Mouse (Mus musculus) megakaryocyte, adult 5-6 weeks (primary cell): ENCODE measurements around the gene Apoc4. TPM values are rescaled to one million over a fixed set of nuclear protein-coding genes. Genes with fewer than 3 reads are reported as not detected.

Experiments used
- ATAC-seq: 2 replicates; pipeline ENCODE4 v1.8.0; 2016; ENCODE audit warnings: mild to moderate bottlenecking, inconsistent platforms; ENCODE audit not compliant: poor library complexity, severe bottlenecking
- total RNA-seq, 2 experiments: library from RNA; stranded (forward) in 1 of 2; stranded (reverse) in 1 of 2; fragments of 153-499, 151-499 nt in 1 of 2; fragments of 221-1000, 200-1000 nt in 1 of 2; gene quantifications; 2 replicates each; pipeline versions ENCODE4 v1.2.3 to v1.2.4; 2015 to 2017

Gene Apoc4
- total RNA-seq, 2 experiments from 2014 or later, result 0.04 TPM; not detected in 1

DNA sequence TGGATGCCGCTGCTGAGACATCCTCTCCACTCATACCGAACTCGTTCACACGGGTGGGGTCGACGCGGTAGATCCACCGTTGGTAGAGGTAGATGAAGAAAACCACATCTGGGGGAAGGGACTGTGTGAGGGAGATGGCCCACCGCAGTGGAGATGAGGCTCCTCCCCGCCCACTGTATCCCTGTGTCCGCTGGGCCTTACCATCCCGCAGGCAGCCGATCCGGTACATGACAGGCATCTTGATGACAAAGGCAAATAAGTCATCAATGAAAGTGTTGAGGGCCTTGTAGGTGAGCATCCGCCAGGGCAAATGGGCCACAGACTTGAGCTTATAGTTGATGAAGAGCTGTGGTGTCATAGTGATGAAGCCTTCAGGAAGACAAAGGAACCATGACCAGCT lies 47.4 kb downstream of the Apoc4 start:
- no peak for ATAC-seq

DNA sequence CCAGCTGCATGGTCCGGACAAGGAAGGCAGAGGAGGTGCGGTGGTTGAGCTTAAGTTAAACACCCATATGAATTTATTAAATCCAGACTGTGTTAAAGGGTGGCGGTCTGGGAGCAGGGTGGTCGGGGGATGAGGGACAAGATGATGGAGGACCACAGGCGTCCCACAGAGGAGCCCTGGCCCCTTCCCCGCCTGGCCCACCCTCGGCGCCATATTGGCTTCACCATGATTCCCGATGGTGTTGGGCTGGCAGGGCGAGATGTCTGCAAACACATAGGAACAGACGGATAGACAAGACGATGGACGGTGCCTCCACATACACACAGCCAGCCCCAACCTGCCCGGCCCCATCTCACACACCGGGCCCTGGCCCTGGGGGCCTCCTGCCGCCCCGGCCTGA lies 48.1 kb downstream of the Apoc4 start:
- no peak for ATAC-seq

DNA sequence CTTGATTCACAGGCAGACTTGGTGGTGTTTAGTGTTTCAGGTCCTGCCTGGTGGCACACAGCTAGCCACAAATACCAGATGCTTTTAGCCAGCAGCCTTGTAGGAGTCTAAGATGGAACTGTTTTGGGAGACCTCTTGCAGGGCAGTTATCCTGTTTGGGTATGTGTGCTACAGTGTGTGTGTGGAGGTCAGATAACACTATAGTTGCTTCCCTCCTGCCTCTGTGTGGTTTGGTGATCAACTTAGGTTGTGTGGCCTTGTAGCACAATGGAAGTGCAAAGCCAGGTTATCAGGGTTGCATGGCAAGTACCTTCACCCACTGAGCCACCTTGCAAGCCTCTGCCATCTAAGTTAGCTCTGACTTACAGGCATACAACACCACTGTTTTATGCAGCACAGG lies 48.6 kb downstream of the Apoc4 start:
- no peak for ATAC-seq

DNA sequence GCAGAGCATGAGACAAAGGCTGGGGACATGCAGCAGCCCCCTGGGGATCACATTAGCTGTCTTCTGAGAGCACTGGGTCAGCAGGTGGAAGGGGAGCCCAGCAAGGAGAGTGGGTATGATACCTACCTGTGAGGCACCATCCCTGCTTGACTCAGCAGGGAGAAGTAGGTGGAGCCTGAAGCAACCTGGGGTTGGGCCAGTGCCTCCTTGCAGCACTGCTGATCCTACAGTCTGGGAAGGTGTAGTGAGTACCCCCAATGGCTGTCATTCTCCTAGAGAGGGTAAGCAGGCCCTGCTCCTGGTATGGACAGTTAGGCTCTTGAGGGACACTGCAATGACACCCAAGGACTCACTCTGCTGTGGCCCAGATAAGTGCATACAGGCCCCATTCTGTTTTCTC lies 49.0 kb downstream of the Apoc4 start:
- ATAC-seq, result no peak

GRCm38 (mm10) chr7:19629361-19629734 lies 51.9 kb downstream of the Apoc4 start, which contains the start of gene Relb:
Gene Relb (minus strand): TSS chr7:19629438.
- peak; percentile 38 for ATAC-seq

DNA sequence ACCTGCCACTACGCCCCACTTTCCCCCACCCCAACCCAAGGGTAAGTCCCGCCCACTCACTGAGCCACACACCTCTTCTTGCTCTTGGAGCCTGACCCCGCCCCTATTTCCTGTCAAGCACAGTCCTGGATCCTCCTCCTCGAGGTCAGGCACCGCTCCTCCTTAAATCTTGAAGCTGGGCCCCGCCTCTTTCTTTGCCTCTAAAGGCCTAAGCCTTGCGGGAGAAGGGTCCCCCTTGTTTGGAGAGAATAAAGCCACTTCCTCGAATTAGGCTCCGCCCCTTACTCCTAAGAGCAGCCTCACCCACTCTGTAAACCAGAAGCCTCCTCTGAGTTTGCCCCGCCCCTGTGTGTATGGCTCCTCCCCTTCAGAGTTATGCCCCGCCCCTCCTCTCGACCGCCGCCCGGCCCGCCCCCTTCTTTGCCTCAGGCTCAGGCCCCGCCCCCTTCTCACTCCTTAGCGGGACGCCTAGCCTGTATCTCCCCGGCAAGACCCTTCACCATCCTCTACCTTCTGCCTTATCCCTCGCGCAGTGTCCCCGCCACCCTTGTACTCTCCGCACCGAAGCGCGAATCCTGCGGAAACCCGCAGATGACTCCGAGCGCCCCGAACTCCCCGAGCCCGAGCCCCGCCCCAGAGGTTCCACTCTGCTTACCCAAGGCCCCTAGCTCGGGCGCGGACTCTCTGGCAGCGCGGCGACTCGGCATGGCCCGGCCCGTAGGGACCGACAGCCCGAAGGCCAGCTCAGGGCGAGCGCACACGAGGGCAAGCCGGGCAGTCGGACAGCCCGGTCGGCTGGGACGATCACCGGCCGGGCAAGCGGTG lies 52.5 kb downstream of the Apoc4 start:
- peak; percentile 86 for ATAC-seq

DNA sequence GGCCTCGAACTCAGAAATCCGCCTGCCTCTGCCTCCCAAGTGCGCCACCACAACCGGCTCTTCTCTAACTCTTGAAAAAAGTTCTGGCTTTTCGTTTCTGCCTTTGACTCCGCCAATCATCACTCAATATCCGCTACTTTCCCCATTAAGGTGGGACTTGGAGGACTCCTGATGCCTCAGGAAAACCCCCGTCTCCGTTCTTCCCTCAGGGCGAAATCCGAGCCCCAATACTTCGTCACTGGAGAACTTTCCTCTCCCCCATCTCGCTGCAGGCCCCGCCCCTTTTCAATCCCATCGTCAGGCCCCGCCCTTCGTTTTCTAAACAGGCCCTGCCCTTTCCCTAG lies 53.1 kb downstream of the Apoc4 start:
- ATAC-seq, result no peak

Other genes with a start within 250 kb of the Apoc4 start
- 11.4 and 14.7 TPM in 2 replicates for gene Mark4, start 222.7 kb downstream of the Apoc4 start, total RNA-seq (2015)
- gene Mark4, start 222.7 kb downstream of the Apoc4 start, total RNA-seq (2017), result 6.4 and 9.4 TPM in 2 replicates
- gene Exoc3l2, start 218.1 kb downstream of the Apoc4 start, total RNA-seq (2015), result 0.09 and 0.14 TPM in 2 replicates
- 0.28 and 0.62 TPM in 2 replicates for gene Exoc3l2, start 218.1 kb downstream of the Apoc4 start, total RNA-seq (2017)
- gene Bloc1s3, start 173.1 kb downstream of the Apoc4 start, total RNA-seq (2015), result 3.9 and 6.2 TPM in 2 replicates
- gene Bloc1s3, start 173.1 kb downstream of the Apoc4 start, total RNA-seq (2017), result 2.7 and 4.0 TPM in 2 replicates
- gene Trappc6a, start 173.1 kb downstream of the Apoc4 start, total RNA-seq (2015), result 27.1 and 32.1 TPM in 2 replicates
- gene Trappc6a, start 173.1 kb downstream of the Apoc4 start, total RNA-seq (2017), result 15.3 and 18.0 TPM in 2 replicates
- gene Nkpd1, start 163.6 kb downstream of the Apoc4 start, total RNA-seq (2015), result 0.23 TPM in 1 of 2 replicates, not detected in the other
- gene Nkpd1, start 163.6 kb downstream of the Apoc4 start, total RNA-seq (2017), result not detected in 2 replicates
- 10.4 and 13.1 TPM in 2 replicates for gene Ppp1r37, start 118.4 kb downstream of the Apoc4 start, total RNA-seq (2015)
- 14.1 and 14.3 TPM in 2 replicates for gene Ppp1r37, start 118.4 kb downstream of the Apoc4 start, total RNA-seq (2017)
- gene Zfp296, start 104.2 kb downstream of the Apoc4 start, total RNA-seq (2015), result 4.5 and 5.4 TPM in 2 replicates
- gene Zfp296, start 104.2 kb downstream of the Apoc4 start, total RNA-seq (2017), result 3.2 and 4.8 TPM in 2 replicates
- gene Gemin7, start 103.9 kb downstream of the Apoc4 start, total RNA-seq (2015), result 78.2 and 107 TPM in 2 replicates
- 39.9 and 49.3 TPM in 2 replicates for gene Gemin7, start 103.9 kb downstream of the Apoc4 start, total RNA-seq (2017)
- 15.8 and 23.4 TPM in 2 replicates for gene Clasrp, start 77.0 kb downstream of the Apoc4 start, total RNA-seq (2015)
- 28.8 and 32.6 TPM in 2 replicates for gene Clasrp, start 77.0 kb downstream of the Apoc4 start, total RNA-seq (2017)
- 8.3 and 8.6 TPM in 2 replicates for gene Relb, start 52.0 kb downstream of the Apoc4 start, total RNA-seq (2015)
- 9.3 and 10.3 TPM in 2 replicates for gene Relb, start 52.0 kb downstream of the Apoc4 start, total RNA-seq (2017)
- gene Clptm1, start 16.4 kb downstream of the Apoc4 start, total RNA-seq (2015), result 56.6 and 62.8 TPM in 2 replicates
- 33.2 and 37.8 TPM in 2 replicates for gene Clptm1, start 16.4 kb downstream of the Apoc4 start, total RNA-seq (2017)
- 90.8 and 107 TPM in 2 replicates for gene Apoc2, start 3.5 kb downstream of the Apoc4 start, total RNA-seq (2015)
- 79.2 and 97.6 TPM in 2 replicates for gene Apoc2, start 3.5 kb downstream of the Apoc4 start, total RNA-seq (2017)
- not detected in 2 replicates for gene Gm44805, start 56 bp downstream of the Apoc4 start, total RNA-seq (2015)
- not detected in 2 replicates for gene Gm44805, start 56 bp downstream of the Apoc4 start, total RNA-seq (2017)
- gene Apoc1, start 11.2 kb upstream of the Apoc4 start, total RNA-seq (2015), result 3.8 and 7.8 TPM in 2 replicates
- gene Apoc1, start 11.2 kb upstream of the Apoc4 start, total RNA-seq (2017), result 4.2 and 15.8 TPM in 2 replicates
- 104 and 106 TPM in 2 replicates for gene Apoe, start 17.7 kb upstream of the Apoc4 start, total RNA-seq (2015)
- gene Apoe, start 17.7 kb upstream of the Apoc4 start, total RNA-seq (2017), result 609 and 642 TPM in 2 replicates
- 17.0 and 19.6 TPM in 2 replicates for gene Tomm40, start 34.0 kb upstream of the Apoc4 start, total RNA-seq (2015)
- gene Tomm40, start 34.0 kb upstream of the Apoc4 start, total RNA-seq (2017), result 8.6 and 12.6 TPM in 2 replicates
- 0.51 and 0.78 TPM in 2 replicates for gene Nectin2, start 69.0 kb upstream of the Apoc4 start, total RNA-seq (2015)
- gene Nectin2, start 69.0 kb upstream of the Apoc4 start, total RNA-seq (2017), result 0.37 and 0.66 TPM in 2 replicates
- gene Bcam, start 89.5 kb upstream of the Apoc4 start, total RNA-seq (2015), result not detected in 2 replicates
- 0.29 TPM in 1 of 2 replicates, not detected in the other for gene Bcam, start 89.5 kb upstream of the Apoc4 start, total RNA-seq (2017)
- gene Cblc, start 115.3 kb upstream of the Apoc4 start, total RNA-seq (2015), result not detected in 2 replicates
- not detected in 2 replicates for gene Cblc, start 115.3 kb upstream of the Apoc4 start, total RNA-seq (2017)
- 29.2 and 39.1 TPM in 2 replicates for gene Bcl3, start 141.3 kb upstream of the Apoc4 start, total RNA-seq (2015)
- gene Bcl3, start 141.3 kb upstream of the Apoc4 start, total RNA-seq (2017), result 9.7 and 17.1 TPM in 2 replicates
- not detected in 2 replicates for gene Gm19345, start 170.5 kb upstream of the Apoc4 start, total RNA-seq (2015)
- not detected in 2 replicates for gene Gm19345, start 170.5 kb upstream of the Apoc4 start, total RNA-seq (2017)
- gene Ceacam16, start 179.8 kb upstream of the Apoc4 start, total RNA-seq (2015), result 0.47 and 0.75 TPM in 2 replicates
- 0.18 and 0.28 TPM in 2 replicates for gene Ceacam16, start 179.8 kb upstream of the Apoc4 start, total RNA-seq (2017)
- 1.2 and 1.3 TPM in 2 replicates for gene Ceacam19, start 206.5 kb upstream of the Apoc4 start, total RNA-seq (2015)
- 1.6 and 2.4 TPM in 2 replicates for gene Ceacam19, start 206.5 kb upstream of the Apoc4 start, total RNA-seq (2017)
- 7.8 TPM in 2 replicates for gene Pvr, start 239.7 kb upstream of the Apoc4 start, total RNA-seq (2015)
- 7.6 TPM in 2 replicates for gene Pvr, start 239.7 kb upstream of the Apoc4 start, total RNA-seq (2017)